Mouse (Mus musculus): Measurements from ENCODE around the gene Far1. TPM values are rescaled to one million over a fixed set of nuclear protein-coding genes. Genes with fewer than 3 reads are reported as not detected.

Far1 gene
- total and polyA plus RNA-seq, 3 experiments: 26.4 to 34.2 TPM; not detected in 1

DNA sequence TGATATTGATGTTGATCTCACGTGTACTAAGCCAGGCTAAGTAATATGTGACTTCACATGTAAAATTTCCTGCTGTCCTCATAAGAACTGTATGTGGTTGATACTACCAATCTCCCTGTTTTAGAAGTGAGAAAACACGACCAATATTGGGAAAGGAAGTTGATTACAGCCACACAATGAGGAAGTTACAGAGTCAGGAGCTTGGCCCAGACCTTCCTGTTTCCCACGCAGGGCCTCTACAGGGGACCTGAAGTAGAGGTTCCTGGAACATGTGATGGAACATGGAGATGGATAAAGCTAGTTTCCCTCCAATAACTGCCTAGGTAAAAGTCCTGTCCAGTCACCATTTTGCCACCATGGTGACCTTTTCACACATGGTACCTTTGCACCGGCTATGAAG is 99.0 kb downstream of the Far1 start:
- no peak for TF ChIP-seq MEF2A (IDR thresholded peaks at IDR 0.05; ENCODE audit: extremely low read depth, insufficient replicate concordance, low read depth, low read length, poor library complexity, severe bottlenecking)
- no peak for TF ChIP-seq ZNF384 (IDR thresholded peaks at IDR 0.05; ENCODE audit: low read depth, low read length)
- no peak for TF ChIP-seq MYC (IDR thresholded peaks at IDR 0.05; ENCODE audit: low read depth, low read length)
- TF ChIP-seq CTCF (IDR thresholded peaks at IDR 0.05 in 2 of 3, conservative IDR thresholded peaks at IDR 0.05 in 1 of 3; ENCODE audit: control insufficient read depth in 1 of 3, insufficient read depth in 1 of 3, low read depth in 2 of 3, low read length in 3 of 3, poor library complexity in 1 of 3, severe bottlenecking in 1 of 3): no peak
- TF ChIP-seq RAD21 (IDR thresholded peaks at IDR 0.05; ENCODE audit: low read depth, low read length): no peak
- no peak for TF ChIP-seq ZKSCAN1 (IDR thresholded peaks at IDR 0.05; ENCODE audit: low read depth, low read length)
- TF ChIP-seq POLR2A (IDR thresholded peaks at IDR 0.05; ENCODE audit: control insufficient read depth in 1 of 2, insufficient read depth in 1 of 2, low read depth in 1 of 2, low read length in 2 of 2, poor library complexity in 1 of 2): no peak
- TF ChIP-seq MXI1 (IDR thresholded peaks at IDR 0.05; ENCODE audit: low read depth, low read length): no peak
- no peak for TF ChIP-seq NELFE (IDR thresholded peaks at IDR 0.05; ENCODE audit: low read depth, low read length)
- H3K9me3 ChIP-seq (replicated peaks; ENCODE audit: insufficient read depth, low read length): no peaks in the 10 kb centered on the region
- peaks cover 0 to 3% of the 10 kb centered on the region in 2 experiments; a peak in 1 of 4 replicates for H3K27me3 ChIP-seq (ENCODE audit: control insufficient read depth in 1 of 2, insufficient read depth in 2 of 2, low read length in 2 of 2)
- no peak overlapping the region for H3K27ac ChIP-seq (ENCODE audit: control insufficient read depth, low read depth, low read length)
- no peaks in the 10 kb centered on the region for H3K4me1 ChIP-seq (ENCODE audit: control insufficient read depth in 1 of 2, insufficient read depth in 2 of 2, low read length in 2 of 2)
- H3K4me3 ChIP-seq (ENCODE audit: control insufficient read depth in 1 of 2, insufficient read depth in 1 of 2, low read depth in 2 of 2, low read length in 2 of 2): no peak overlapping the region
- H3K36me3 ChIP-seq (ENCODE audit: control insufficient read depth in 1 of 2, insufficient read depth in 2 of 2, low read length in 2 of 2): no peaks in the 10 kb centered on the region
- no peaks in the 10 kb centered on the region for H3K79me2 ChIP-seq (ENCODE audit: control insufficient read depth, insufficient read depth, low read length, poor library complexity)
- DNase-seq (ENCODE audit: low read depth, low spot score): peak; percentile 60
- no peak overlapping the region for H3K9ac ChIP-seq (ENCODE audit: control insufficient read depth, low read depth, low read length, poor library complexity, severe bottlenecking)

DNA sequence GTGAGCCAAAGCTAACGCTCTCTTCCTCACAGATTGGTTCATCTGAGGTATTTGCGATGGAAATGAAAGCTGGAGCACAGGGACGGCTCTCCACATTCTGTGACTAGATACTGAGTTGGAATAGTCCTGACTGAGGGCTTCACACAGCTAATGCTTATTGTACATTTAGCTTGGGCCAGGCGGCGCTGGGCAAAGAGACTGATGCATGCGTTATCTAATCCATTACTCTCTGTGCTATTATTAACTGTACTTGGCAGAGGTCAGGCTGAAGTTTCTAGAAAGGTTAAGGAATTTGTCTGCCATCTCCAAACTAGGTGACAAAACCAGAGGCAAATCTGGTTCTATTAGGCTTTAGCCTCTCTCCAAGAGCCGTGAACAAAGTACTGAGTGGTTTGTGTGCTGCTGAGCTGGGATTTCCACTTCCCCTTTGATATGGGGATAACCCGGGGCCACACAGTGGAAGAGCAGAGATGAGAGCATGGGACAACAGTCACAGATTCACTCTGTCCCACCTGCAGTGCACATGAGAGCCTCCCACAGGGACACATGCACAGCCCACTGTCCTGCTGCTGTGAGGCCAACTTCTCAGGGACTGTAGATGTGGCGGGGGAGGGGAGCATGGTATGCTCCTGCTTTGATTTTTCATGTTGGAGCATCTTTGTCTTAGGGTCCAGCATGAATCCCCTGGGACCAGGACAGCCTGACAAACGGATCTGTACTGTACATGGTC is 100.7 kb downstream of the Far1 start:
- H3K79me2 ChIP-seq (ENCODE audit: control insufficient read depth, insufficient read depth, low read length, poor library complexity): no peaks in the 10 kb centered on the region
- peaks cover 0 to 3% of the 10 kb centered on the region in 2 experiments; a peak in 1 of 4 replicates for H3K27me3 ChIP-seq (ENCODE audit: control insufficient read depth in 1 of 2, insufficient read depth in 2 of 2, low read length in 2 of 2)
- DNase-seq (ENCODE audit: low read depth, low spot score): no peak
- H3K9ac ChIP-seq (ENCODE audit: control insufficient read depth, low read depth, low read length, poor library complexity, severe bottlenecking): no peak overlapping the region
- H3K9me3 ChIP-seq (replicated peaks; ENCODE audit: insufficient read depth, low read length): no peaks in the 10 kb centered on the region
- TF ChIP-seq MYB (IDR thresholded peaks at IDR 0.05; ENCODE audit: low read depth, low read length) (no peak), MYC (IDR thresholded peaks at IDR 0.05; ENCODE audit: low read depth, low read length) (no peak), BHLHE40 (IDR thresholded peaks at IDR 0.05; ENCODE audit: borderline replicate concordance, low read depth, low read length) (no peak), ZMIZ1 (IDR thresholded peaks at IDR 0.05; ENCODE audit: low read depth, low read length) (no peak), TAL1 (IDR thresholded peaks at IDR 0.05; ENCODE audit: low read length) (no peak), POLR2AphosphoS2 (IDR thresholded peaks at IDR 0.05; ENCODE audit: low read length) (no peak), KAT2A (conservative IDR thresholded peaks at IDR 0.05; ENCODE audit: low read depth, low read length) (no peak), ZNF384 (IDR thresholded peaks at IDR 0.05; ENCODE audit: low read depth, low read length) (no peak), SMC3 (IDR thresholded peaks at IDR 0.05; ENCODE audit: low read depth, low read length) (no peak), TBP (IDR thresholded peaks at IDR 0.05; ENCODE audit: low read depth, low read length) (no peak), MAX (IDR thresholded peaks at IDR 0.05; ENCODE audit: low read length) (no peak), EP300 (IDR thresholded peaks at IDR 0.05; ENCODE audit: low read depth in 1 of 2, low read length in 2 of 2) (no peak)
- no peak overlapping the region for H3K4me3 ChIP-seq (ENCODE audit: control insufficient read depth in 1 of 2, insufficient read depth in 1 of 2, low read depth in 2 of 2, low read length in 2 of 2)
- no peak overlapping the region for H3K27ac ChIP-seq (ENCODE audit: control insufficient read depth, low read depth, low read length)
- no peaks in the 10 kb centered on the region for H3K36me3 ChIP-seq (ENCODE audit: control insufficient read depth in 1 of 2, insufficient read depth in 2 of 2, low read length in 2 of 2)
- H3K4me1 ChIP-seq (ENCODE audit: control insufficient read depth in 1 of 2, insufficient read depth in 2 of 2, low read length in 2 of 2): no peaks in the 10 kb centered on the region
